Mouse (Mus musculus) thymus, postnatal 10 days (tissue): ENCODE data around the gene Rpl37.

Experiments used
- DNase-seq, 2 experiments: peaks; one replicate each; pipeline ENCODE4 v3.0.0; 2021; ENCODE audit warnings: low spot score in 2 of 2

Rpl37 gene

DNA sequence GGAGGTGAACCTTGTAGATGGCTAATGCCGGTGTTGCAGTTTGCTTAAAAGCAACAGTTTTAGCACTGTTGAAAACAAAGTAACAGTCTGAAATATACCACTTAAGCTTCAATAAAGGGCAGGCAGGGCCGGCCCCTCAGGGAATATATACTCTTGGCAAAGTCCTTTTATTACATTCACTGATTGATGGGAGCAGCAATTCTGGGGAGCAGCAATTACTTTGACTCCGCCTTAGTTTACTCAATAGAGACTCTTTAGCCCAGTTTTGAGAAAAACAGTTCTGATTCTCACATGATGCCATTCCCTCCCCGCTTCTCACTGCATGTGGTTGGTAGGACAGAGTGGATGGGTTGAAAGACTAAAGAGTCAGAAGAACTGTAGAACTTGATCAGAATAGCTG is 32.7 kb downstream of the Rpl37 start:
- DNase-seq = no peak

DNA sequence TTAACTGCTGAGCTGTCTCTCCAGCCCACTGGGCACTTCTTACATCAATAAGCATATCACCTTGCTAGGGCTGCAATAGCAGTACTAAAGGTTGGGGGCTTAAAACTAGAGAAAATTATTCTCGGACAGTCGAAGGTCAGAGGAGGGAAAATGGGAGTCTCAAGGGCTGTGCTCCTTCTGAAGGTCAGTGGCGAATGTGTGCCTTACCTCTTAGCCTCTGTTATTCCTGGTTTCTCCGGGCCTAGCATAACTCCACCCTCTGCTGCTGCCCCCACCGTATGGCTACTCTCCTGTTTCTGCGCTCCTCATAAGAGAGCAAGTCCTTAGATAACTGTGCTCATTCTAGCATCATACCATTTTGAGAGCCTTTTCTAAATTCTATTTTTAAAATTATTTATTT is 35.7 kb downstream of the Rpl37 start:
- no peak for DNase-seq

DNA sequence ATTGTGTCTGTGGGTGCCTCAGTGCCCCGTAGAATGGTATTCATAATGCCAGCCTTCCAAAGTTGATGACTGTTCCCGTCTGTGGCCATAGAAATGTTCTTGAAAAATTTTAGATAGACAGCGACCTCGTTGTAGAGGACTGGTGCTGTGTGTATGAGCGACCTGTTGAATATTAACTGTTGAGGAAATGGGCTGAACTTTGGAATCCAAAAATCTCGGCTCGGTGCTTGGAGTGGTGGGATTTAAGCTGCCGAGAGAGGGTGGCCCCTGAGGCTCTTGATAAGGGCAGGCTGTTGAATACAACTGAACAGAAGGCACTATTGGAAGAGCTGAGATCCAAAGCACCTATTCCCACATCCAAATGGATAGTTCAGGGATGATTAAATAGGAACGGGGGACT is 38.2 kb downstream of the Rpl37 start:
- DNase-seq = no peak

DNA sequence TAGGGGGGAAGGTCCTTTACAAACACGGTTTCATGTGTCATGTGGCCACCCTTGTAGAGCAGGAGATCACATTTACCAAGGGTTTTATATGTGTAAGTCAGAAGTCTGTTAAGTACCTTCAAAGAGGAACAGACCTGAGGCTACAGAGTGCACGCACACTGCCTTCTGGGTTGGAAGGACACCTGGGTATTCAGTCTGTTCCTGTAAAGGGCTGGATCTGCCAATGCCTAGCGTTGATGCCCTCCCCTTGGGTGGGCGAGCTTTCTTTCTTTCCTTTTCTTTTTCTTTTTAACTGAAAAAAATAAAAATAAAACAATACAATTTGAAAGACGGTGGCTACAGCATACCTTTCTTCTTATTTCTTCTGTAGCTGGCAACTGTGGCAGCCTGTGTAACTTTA is 38.6 kb downstream of the Rpl37 start:
- DNase-seq = no peak

DNA sequence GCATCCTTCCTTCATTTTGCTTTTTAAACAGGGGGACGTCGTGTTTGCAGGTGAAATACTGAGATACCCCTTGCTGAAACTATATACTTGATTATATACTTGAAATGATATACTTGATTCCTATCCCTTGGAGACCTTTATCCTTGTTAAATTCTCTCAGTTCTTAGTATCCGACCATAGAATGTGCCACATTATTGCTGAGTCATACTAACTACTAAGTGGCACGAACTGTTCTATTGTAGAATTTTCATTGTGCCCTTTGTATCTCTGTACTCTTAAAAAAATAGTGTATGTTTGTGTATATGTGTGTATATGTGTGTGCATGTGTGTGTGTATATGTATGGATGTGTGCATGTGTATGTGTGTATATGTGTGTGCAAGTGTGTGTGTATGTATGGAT is 39.9 kb downstream of the Rpl37 start:
- DNase-seq = no peak

DNA sequence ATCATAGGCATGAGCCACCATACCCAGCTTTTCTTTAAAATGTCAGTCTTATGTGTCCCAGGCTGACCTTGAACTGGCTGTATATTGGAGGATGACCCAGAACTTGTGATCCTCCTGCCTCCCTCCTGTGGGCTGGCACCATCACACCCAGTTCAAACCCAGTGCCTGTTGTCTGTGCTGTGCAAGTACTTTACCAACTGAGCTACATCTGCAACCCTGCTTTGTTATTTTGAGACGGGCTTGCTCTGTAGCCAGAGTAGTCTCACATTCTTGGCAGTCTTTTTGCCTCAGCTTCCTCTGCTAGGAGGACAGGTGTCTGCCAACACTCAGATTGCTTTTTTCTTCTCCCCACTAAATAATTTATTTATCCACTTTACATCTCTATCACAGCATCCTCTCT is 40.9 kb downstream of the Rpl37 start:
- no peak for DNase-seq

DNA sequence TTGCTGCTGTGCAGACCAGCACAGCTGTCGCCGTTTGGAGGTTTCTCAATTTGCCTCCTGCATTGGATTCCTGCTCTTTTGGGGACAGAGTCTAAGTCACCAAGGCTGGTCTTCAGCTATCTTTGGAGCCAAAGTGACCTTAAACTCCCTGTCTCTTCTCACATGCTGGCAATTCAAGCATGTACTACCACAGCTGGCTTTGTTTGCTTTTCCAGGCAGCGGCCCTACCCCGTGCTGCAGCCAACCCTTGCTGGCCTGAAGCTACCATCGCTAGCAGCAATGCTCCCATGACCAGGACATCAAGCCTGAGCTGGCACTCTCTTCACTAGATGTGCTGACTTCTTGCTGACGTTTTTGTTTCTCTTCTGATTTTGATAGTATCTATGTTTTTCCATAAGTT is 42.4 kb downstream of the Rpl37 start:
- no peak for DNase-seq

DNA sequence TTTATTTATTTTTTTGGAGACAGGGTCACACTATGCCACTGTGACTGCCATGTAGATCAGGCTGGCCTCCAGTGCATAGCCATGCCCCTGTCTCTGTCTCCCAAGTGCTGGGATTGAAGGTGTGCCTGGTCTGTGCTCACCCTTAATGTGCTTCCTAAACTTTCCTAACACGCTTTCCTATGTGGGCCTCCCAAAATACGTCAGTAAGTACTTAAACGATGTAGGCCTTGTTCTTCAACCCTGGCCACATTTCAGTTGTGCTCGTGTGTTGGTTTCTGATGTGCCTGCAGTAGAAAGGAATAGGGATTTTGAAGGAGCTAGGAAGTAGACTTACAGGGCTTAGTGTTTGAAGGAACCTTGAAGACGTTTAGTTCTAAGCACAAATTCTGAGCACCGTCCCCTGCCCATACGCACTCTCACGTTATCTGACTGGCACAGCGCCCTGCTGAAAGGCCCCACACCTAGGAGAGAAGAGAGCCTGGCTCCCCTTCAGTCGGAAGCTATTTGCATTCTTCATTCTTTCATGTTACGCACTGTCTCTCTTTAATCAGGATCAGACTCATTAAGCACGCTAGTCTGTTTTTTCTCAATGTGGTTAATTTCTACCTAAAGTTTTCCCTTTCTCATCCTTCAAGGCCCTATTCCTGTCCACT is 48.8 kb downstream of the Rpl37 start:
- DNase-seq = no peak
